Mouse (Mus musculus): ENCODE measurements around the gene Eif3i.

The Eif3i gene

DNA sequence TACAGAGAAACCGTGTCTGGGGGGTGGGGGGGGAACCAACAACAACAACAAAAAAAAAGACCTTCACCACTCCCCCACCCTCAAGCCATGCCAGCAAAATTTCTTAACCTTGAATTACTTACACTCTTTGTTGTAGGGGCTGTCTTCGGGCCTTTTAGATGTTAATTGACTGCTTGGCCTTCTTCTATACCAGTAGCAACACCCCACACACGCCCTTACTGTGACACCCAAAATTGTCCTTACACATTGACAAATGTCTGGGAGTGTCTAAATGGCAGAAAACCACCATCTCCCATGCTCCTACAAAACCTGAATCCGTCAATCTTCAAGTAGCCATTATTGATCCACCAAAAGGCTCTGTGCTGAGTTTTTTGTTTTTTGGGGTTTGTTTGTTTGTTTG, 56.3 kb downstream of the Eif3i start:
- DNase-seq (ENCODE audit: extremely low read depth, insufficient read length, low spot score): no peak

DNA sequence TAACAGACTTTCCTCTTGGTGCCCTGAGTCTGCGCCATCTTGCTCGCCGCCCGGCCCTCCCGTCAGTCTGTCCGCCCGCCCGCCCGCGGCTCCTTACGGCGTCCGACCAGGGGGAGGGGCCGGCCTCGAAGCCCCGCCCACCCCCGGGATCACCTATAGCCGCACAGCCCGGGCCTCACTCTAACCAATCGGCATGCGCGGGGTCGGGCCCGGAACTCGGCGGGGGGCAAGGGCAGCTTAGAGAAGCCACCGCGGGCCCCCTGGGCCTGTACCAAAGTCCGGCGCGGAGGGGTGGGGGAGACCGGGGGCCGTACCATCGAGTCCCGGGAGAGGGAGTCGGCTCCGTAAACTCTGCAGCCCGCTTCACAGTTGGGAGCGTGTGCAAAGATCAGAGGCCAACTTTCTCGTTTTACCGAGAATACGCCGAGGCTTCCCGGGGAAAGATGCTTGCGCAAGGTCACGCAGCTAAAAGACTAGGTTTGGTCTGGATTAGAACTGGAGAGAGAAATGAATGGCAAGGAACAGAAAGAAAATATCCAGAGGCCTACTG, 57.8 kb downstream of the Eif3i start, which contains the start of gene Hdac1:
Gene Hdac1 (minus strand): TSS at position 122 of the 550 bp plus-strand sequence.
- peak; percentile 98 for DNase-seq (ENCODE audit: extremely low read depth, insufficient read length, low spot score)

All from 3134 (cell line).